Mouse (Mus musculus) E14TG2a.4 (cell line): ENCODE results near the gene Kantr.

Experiments used
- CTCF ChIP-seq: conservative IDR thresholded peaks from 2 replicates; pipeline ENCODE4 v1.5.1; 2014; ENCODE audit warnings: low read length
- NANOG ChIP-seq: IDR thresholded peaks from 2 replicates; pipeline ENCODE4 v1.6.1; 2014; ENCODE audit warnings: borderline replicate concordance, low read length, mixed read lengths
- POU5F1 ChIP-seq: IDR thresholded peaks from 2 replicates; pipeline ENCODE4 v1.6.1; 2014; ENCODE audit warnings: low read length, borderline replicate concordance

- TF ChIP-seq CTCF (no peak), POU5F1 (no peak), NANOG (no peak)
Measured at GRCm38 (mm10) chrX:152347041-152347440, 19.7 kb upstream of the Kantr start.
